Mouse (Mus musculus) heart, embryonic 11.5 days (tissue): ENCODE results near the gene Rgl1. TPM values are rescaled to one million over a fixed set of nuclear protein-coding genes. Genes with fewer than 3 reads are reported as not detected.

Experiments
- ATAC-seq: fragments of 200-750 bp; cut with Nextera tagmentation; replicated peaks from 2 replicates; pipeline ENCODE4 v1.8.0; 2017; ENCODE audit warnings: moderate library complexity; ENCODE audit not compliant: insufficient number of reproducible peaks, low FRiP score, low TSS enrichment
- H3K27ac ChIP-seq: fragments of 300-500 bp; sonication (generic); 2 replicates; pipeline ENCODE4 v1.5.1; 2014; ENCODE audit warnings: mild to moderate bottlenecking, low read depth, low read length
- H3K27me3 ChIP-seq: fragments of 300-500 bp; sonication (generic); 2 replicates; pipeline ENCODE4 v1.6.1; 2014; ENCODE audit warnings: mild to moderate bottlenecking, low read length, mixed read lengths; ENCODE audit not compliant: control insufficient read depth, insufficient read depth
- H3K36me3 ChIP-seq: fragments of 300-500 bp; sonication (generic); 2 replicates; pipeline ENCODE4 v1.6.1; 2014; ENCODE audit warnings: mild to moderate bottlenecking, low read length, moderate library complexity, mixed read lengths; ENCODE audit not compliant: control insufficient read depth, insufficient read depth
- H3K4me1 ChIP-seq: fragments of 300-500 bp; sonication (generic); 2 replicates; pipeline ENCODE4 v1.6.1; 2014; ENCODE audit warnings: low read length; ENCODE audit not compliant: control insufficient read depth, insufficient read depth
- H3K4me2 ChIP-seq: fragments of 300-500 bp; sonication (generic); 2 replicates; pipeline ENCODE4 v1.6.1; 2014; ENCODE audit warnings: mild to moderate bottlenecking, moderate library complexity
- H3K4me3 ChIP-seq: fragments of 300-500 bp; sonication (generic); 2 replicates; pipeline ENCODE4 v1.5.1; 2014; ENCODE audit warnings: low read depth, low read length
- H3K9ac ChIP-seq: fragments of 300-500 bp; sonication (generic); 2 replicates; pipeline ENCODE4 v1.6.1; 2014; ENCODE audit warnings: mild to moderate bottlenecking, low read depth, low read length, moderate library complexity
- H3K9me3 ChIP-seq: fragments of 300-500 bp; sonication (generic); replicated peaks from 2 replicates; pipeline ENCODE4 v1.6.1; 2016; ENCODE audit warnings: low read length; ENCODE audit not compliant: control insufficient read depth
- WGBS: fragments of 180-500 bp; shearing (Covaris S2); extraction: QIAGEN DNeasy Blood & Tissue Kit; methylation state at CpG from one replicate; pipeline ENCODE4 v1.1.7; 2014; ENCODE audit not compliant: insufficient replicate concordance; 5-methylcytosine and 5-hydroxymethylcytosine counted together
- polyA plus RNA-seq: library from polyadenylated mRNA; unstranded; fragments of >200 nt; fragmentation: Nextera tagmentation; extraction: Ambion mirVana; gene quantifications from 2 replicates; pipeline ENCODE4 v1.2.1, GENCODE M21; 2014

The Rgl1 gene
- polyA plus RNA-seq, 1 experiment from 2014 or later = 61.0 TPM

GRCm38 (mm10) chr1:152677482-152678211, 88.5 kb downstream of the Rgl1 start:
- Histone ChIP-seq H3K4me3 (no peak overlapping the region), H3K9me3 (no peaks in the 10 kb centered on the region), H3K9ac (no peak overlapping the region), H3K4me1 (peaks cover 28% of the 10 kb centered on the region), H3K27ac (no peak overlapping the region), H3K36me3 (no peaks in the 10 kb centered on the region), H3K4me2 (no peak overlapping the region), H3K27me3 (no peaks in the 10 kb centered on the region)
- 59% methylated on average over 12 of the region's 12 CpGs for WGBS
- ATAC-seq = no peak

GRCm38 (mm10) chr1:152669446-152670180, 96.5 kb downstream of the Rgl1 start:
- no peak overlapping the region for H3K9ac ChIP-seq
- H3K27ac ChIP-seq = peak overlapping the region; percentile 69
- peak; percentile 49; the same call in 1 of the 2 replicates for ATAC-seq
- no peak overlapping the region for H3K4me3 ChIP-seq
- no peaks in the 10 kb centered on the region for H3K27me3 ChIP-seq
- peaks cover 7% of the 10 kb centered on the region; the same call in 1 of the 2 replicates for H3K4me1 ChIP-seq
- H3K36me3 ChIP-seq = no peaks in the 10 kb centered on the region
- WGBS = 43% methylated on average over 8 of the region's 8 CpGs
- H3K9me3 ChIP-seq = no peaks in the 10 kb centered on the region
- H3K4me2 ChIP-seq = no peak overlapping the region

- H3K9me3 ChIP-seq = no peaks in the 10 kb centered on the region
- WGBS = 85% methylated on average over 7 of the region's 7 CpGs
- no peak overlapping the region for H3K4me2 ChIP-seq
- H3K9ac ChIP-seq = no peak overlapping the region
- H3K27me3 ChIP-seq = no peaks in the 10 kb centered on the region
- H3K4me3 ChIP-seq = no peak overlapping the region
- no peaks in the 10 kb centered on the region for H3K4me1 ChIP-seq
- H3K36me3 ChIP-seq = no peaks in the 10 kb centered on the region
- no peak overlapping the region for H3K27ac ChIP-seq
- no peak for ATAC-seq
These were observed 105.7 kb downstream of the Rgl1 start for GRCm38 (mm10) chr1:152660436-152660835.

DNA sequence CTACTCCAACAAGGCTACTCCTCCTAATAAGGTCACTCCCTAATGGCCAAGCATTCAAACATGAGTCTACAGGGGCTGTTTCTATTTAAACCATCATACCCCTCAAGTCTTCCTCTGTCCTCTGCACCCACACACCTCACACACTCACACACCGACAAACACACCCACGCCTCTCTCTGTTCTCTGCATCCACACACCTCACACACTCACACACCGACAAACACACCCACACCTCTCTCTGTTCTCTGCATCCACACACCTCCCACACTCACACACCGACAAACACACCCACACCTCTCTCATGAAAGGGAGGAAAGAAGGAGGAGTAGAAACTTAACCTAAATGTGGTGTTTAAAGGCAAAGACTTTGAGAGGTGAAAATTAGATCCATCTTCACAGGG, 106.2 kb downstream of the Rgl1 start:
- Histone ChIP-seq H3K27me3 (no peaks in the 10 kb centered on the region), H3K4me1 (no peaks in the 10 kb centered on the region), H3K27ac (no peak overlapping the region), H3K4me3 (no peak overlapping the region), H3K9me3 (no peaks in the 10 kb centered on the region), H3K36me3 (no peaks in the 10 kb centered on the region), H3K4me2 (no peak overlapping the region), H3K9ac (no peak overlapping the region)
- WGBS = 88% methylated on average over 4 of the region's 4 CpGs
- no peak for ATAC-seq

- Histone ChIP-seq H3K4me1 (no peaks in the 10 kb centered on the region), H3K4me3 (no peak overlapping the region), H3K27ac (no peak overlapping the region), H3K4me2 (no peak overlapping the region), H3K27me3 (no peaks in the 10 kb centered on the region), H3K9me3 (no peaks in the 10 kb centered on the region), H3K9ac (no peak overlapping the region), H3K36me3 (no peaks in the 10 kb centered on the region)
- 76% methylated on average over 6 of the region's 6 CpGs for WGBS
- no peak for ATAC-seq
These were observed 109.5 kb downstream of the Rgl1 start for GRCm38 (mm10) chr1:152656601-152657000.

DNA sequence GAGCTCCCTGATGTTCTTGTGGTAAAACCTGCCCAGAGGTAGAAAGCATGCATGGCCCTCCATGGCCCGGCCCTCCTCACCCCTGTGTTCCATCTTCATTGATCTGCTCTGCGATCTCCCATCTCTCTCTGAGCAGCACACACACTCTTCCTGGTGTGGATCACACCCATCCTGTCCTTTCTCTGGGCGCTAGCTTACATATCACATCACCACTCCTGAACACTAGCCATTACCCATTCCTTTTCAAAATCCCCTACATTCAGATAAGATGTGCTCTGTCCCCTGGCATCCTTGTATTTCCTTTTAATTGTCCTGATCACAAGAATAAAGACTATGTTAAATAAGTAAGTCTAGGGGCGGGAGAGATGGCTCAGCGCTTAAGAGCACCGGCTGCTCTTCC, 111.3 kb downstream of the Rgl1 start:
- no peaks in the 10 kb centered on the region for H3K4me1 ChIP-seq
- no peak for ATAC-seq
- 94% methylated on average over 6 of the region's 6 CpGs for WGBS
- H3K36me3 ChIP-seq = no peaks in the 10 kb centered on the region
- no peaks in the 10 kb centered on the region for H3K27me3 ChIP-seq
- H3K4me3 ChIP-seq = no peak overlapping the region
- no peaks in the 10 kb centered on the region for H3K9me3 ChIP-seq
- H3K9ac ChIP-seq = no peak overlapping the region
- no peak overlapping the region for H3K4me2 ChIP-seq
- H3K27ac ChIP-seq = no peak overlapping the region

DNA sequence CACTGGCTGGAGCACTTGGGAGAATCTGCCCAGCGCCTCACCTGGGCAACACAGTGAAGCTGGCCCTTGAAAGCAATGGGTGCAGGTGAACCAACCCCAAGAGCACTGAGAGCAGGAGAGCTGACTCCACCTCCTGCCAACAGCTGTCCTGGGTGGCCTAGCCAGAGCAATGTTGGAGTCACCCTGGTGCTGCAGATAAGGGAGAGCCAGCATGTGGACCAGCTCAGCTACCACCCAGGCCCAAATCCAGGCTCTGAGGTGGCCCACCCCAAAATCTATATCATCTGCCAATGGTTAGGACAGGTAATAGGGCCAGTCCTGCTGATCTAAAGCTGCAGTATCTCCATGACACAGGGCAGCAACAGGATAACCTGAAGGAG, 114.7 kb downstream of the Rgl1 start:
- Histone ChIP-seq H3K36me3 (no peaks in the 10 kb centered on the region), H3K9ac (no peak overlapping the region), H3K9me3 (no peaks in the 10 kb centered on the region), H3K27me3 (no peaks in the 10 kb centered on the region), H3K4me3 (no peak overlapping the region), H3K27ac (no peak overlapping the region), H3K4me1 (no peaks in the 10 kb centered on the region), H3K4me2 (no peak overlapping the region)
- ATAC-seq = no peak
- WGBS = 94% methylated on average over 1 of the region's 1 CpGs

GRCm38 (mm10) chr1:152650856-152651494, 115.2 kb downstream of the Rgl1 start:
- H3K36me3 ChIP-seq = no peaks in the 10 kb centered on the region
- 87% methylated on average over 6 of the region's 6 CpGs for WGBS
- no peak for ATAC-seq

More at GRCm38 (mm10) chr1:152650856-152651494, 115.2 kb downstream of the Rgl1 start:
- Histone ChIP-seq H3K4me1 (no peaks in the 10 kb centered on the region), H3K4me2 (no peak overlapping the region), H3K27ac (no peak overlapping the region), H3K27me3 (no peaks in the 10 kb centered on the region), H3K9me3 (no peaks in the 10 kb centered on the region), H3K4me3 (no peak overlapping the region), H3K9ac (no peak overlapping the region)
